Mouse (Mus musculus) liver, adult 2 months (tissue): ENCODE results near the gene Foxl2.

Source experiments
- CTCF ChIP-seq: fragments of 200-500 bp; IDR thresholded peaks from 2 replicates; pipeline ENCODE4 v1.5.1; 2011; ENCODE audit warnings: low read depth, low read length, control low read depth
- POLR2A ChIP-seq: fragments of 200-500 bp; IDR thresholded peaks from 2 replicates; pipeline ENCODE4 v1.6.1; 2011; ENCODE audit warnings: low read length, control low read depth; ENCODE audit not compliant: insufficient read depth; ENCODE audit errors: extremely low read depth

DNA sequence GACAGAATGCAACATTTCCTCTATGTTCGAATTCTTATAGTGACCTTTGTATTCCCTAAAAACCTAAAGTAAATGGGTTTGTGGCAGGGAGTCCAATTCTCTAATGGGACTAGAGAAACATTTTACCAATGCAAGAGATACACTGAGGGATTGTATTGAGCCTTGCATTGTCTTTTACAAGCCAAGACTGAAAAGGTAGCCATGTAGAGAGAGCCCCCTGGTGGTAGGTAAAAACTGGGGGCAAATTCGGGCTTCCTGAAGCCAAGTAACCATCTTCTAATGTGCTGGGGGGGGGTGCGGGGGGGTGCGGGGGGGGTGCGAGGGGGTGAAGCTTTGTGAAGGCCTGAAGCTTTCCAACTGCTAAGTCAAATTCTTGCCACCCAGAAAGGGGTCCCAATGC, 5.3 kb downstream of the Foxl2 start:
- TF ChIP-seq POLR2A (no peak), CTCF (no peak)
